Mouse (Mus musculus): Measurements from ENCODE around the gene Fam20a.

Gene Fam20a

DNA sequence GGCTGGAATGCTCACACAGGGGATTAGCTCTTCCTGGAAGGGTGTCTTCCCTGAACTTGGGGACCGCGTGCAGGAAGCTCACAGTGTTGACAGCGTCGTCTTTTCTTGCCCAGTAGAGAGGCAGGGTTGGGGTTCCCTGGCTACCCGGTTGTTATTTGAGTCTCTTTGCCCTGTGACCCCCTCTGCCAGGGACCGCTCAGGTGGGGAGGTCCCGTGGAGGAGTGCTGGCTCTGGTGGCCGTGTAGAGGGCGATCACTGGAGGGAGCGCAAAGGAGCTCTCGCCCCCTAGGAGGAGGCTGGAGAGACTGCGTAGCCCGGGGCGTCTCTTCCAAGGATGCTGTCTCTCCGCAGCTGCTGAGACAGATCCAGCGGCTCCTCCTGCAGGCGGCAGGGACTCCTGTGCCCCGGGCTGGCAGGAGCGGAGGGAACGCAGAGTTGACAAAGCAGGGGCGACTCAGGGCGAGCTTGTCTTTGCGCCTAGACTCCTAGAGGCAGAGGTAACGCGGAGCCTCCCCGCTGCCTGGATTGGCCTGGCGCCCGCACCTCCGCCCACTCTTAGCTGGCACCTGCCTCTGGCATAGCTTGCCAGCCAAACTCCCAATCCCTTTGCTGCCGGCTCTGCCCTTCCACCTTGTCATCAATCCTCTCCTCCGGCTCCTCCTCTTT is at the start of gene Fam20a:
Gene Fam20a (minus strand): TSS at position 499 of the 666 bp plus-strand sequence.
- peak; percentile 48 for DNase-seq (ENCODE audit: low spot score)

DNA sequence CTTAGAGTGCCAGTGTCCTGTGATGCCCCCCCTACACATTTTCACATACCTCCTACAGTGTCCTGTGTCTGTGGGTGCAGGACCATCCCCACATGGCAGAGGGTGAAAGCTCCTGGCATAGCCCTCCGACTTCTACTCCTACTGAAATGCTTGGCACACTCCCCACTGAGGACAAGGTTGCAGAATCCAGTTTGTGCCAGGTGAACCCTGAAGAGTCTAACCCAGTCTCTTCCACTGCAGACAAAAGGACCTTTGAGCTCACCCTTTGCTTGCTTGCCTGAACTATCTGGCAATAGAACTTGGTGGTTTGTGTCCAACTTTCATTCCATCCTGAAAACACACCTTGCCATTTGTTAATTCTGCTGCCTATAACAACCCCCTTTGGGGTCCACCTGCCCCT is 49.3 kb upstream of the Fam20a start:
- DNase-seq (ENCODE audit: low spot score), result no peak

- no peak for DNase-seq (ENCODE audit: low spot score)
These were observed 48.1 kb upstream of the Fam20a start for GRCm38 (mm10) chr11:109770185-109770584.

DNA sequence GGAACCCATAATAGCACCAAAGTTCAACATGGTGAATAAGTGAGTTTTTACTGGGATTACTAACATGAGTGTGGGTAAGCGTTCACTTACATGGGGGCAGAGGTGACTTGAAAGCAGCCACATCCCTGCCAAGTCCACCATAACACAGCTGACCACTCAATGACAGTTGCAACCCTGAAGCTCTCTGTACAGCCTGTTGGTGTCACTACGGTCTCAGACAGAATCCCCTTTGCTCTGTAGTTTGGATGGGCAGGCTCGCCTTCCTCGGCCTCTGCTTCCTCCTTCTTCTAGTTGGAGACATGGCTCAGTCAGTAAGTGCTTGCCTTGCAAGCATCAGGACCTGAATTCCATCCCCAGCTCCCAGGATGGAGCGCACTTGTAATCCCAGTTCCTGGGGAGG is 47.0 kb upstream of the Fam20a start:
- DNase-seq (ENCODE audit: low spot score), result no peak

- no peak for DNase-seq (ENCODE audit: low spot score)
These were observed 38.0 kb upstream of the Fam20a start for GRCm38 (mm10) chr11:109760063-109760462.

GRCm38 (mm10) chr11:109758616-109759215 is 36.6 kb upstream of the Fam20a start:
- DNase-seq (ENCODE audit: low spot score), result no peak

- no peak for DNase-seq (ENCODE audit: low spot score)
These were observed 32.1 kb upstream of the Fam20a start for GRCm38 (mm10) chr11:109754105-109754602.

- DNase-seq (ENCODE audit: low spot score), result no peak
These were observed 29.8 kb upstream of the Fam20a start for GRCm38 (mm10) chr11:109751636-109752603.

DNA sequence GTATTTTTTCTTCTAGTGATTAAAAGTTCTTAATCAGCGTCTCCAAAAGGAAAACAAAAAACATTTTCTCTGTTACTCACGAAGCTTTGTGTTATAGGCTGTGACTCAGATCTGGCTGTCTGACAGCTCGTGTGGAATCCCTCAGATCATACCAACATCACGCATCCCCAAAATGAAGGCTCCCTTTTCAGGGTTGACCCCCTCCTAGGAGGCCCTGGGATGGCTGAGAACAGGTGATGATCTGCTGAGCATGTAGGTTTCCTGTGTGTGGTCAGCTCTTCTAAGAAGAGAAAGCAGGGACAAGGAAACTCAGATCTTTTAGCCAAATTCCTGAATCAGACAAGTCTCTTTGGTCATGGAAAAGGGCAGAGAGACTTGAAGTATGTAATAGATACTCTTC is 23.1 kb upstream of the Fam20a start:
- DNase-seq (ENCODE audit: low spot score), result no peak

- DNase-seq (ENCODE audit: low spot score), result no peak
These were observed 15.9 kb upstream of the Fam20a start for GRCm38 (mm10) chr11:109737967-109738366.

DNA sequence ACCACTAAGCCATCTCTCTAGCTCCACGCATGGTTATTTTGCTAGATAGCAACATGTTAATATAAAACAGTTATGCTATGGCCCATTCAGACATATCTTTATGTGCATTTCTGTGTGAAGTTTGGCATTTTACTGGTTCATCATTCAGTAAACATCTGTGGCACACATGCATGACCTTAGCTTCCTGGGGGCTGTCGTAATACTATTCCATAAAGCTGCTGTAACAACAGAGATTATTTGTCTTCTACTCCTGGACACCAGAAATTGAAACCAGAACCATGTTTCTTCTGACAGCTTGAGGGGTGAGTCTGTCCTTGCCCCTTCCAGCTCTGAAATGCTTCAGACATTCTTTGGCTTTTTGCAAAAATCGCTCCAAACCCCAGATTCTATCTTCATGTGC is 14.3 kb upstream of the Fam20a start:
- DNase-seq (ENCODE audit: low spot score), result no peak

DNA sequence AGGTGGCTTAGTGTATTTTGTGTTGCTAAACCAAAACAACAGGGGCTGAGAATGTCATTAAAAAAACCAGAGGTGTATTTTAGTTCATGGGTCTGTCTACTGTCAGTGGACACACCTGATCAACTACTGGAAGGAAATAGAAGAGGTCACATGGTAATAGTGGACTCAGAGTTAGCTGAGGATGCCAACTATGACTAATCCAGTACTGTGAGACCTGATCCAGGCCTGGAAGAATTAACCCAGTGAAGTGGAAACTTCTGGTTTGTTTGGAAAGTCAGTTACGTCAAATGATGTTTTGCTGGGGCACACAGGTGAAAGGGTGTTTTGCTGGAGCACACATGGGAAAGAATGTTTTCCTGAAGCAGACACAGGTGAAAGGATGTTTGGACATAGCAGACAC is 12.3 kb upstream of the Fam20a start:
- no peak for DNase-seq (ENCODE audit: low spot score)

DNA sequence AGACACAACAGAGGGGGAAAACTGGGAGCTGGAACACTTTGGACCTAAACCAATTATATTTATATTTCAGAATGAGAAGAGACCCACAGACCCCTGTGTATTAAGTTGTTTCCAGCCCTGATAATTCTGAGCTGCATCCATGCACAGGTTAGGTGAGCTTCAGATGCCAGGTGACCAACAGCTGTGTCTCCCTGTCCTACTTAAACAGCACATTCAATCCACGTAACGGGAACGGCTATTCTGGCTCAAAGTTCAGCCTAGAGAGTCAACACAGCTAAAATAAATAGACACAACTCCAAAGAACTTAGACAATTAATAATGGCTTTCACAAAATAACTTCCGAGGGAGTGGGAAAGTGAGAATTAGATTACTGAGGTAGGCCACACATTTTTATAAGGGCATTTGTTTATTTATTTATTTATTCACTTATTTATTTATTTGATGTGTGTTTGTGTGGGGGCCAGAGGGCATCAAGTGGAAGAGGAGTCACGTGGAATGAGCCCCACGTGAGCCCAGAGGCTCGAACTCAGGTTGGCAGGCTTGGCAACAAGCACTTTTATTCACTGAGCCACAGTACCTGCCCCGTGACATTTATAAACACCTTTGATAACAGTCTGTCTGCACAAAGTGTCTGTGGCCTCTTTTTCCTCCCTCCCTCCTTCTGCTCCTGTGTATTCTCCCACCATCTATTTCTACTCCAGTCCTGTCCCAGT is 10.8 kb upstream of the Fam20a start:
- DNase-seq (ENCODE audit: low spot score), result no peak

GRCm38 (mm10) chr11:109728371-109728770 is 6.3 kb upstream of the Fam20a start:
- no peak for DNase-seq (ENCODE audit: low spot score)

- no peak for DNase-seq (ENCODE audit: low spot score)
These were observed 632 bp upstream of the Fam20a start for GRCm38 (mm10) chr11:109722711-109723110.

- DNase-seq (ENCODE audit: low spot score), result no peak
These were observed 729 bp downstream of the Fam20a start for GRCm38 (mm10) chr11:109721320-109721780.

GRCm38 (mm10) chr11:109720809-109721319 is 1.2 kb downstream of the Fam20a start:
- DNase-seq (ENCODE audit: low spot score), result peak; percentile 33

GRCm38 (mm10) chr11:109719399-109719798 is 2.7 kb downstream of the Fam20a start:
- DNase-seq (ENCODE audit: low spot score), result no peak

- DNase-seq (ENCODE audit: low spot score), result no peak
These were observed 3.8 kb downstream of the Fam20a start for GRCm38 (mm10) chr11:109717966-109718895.

DNA sequence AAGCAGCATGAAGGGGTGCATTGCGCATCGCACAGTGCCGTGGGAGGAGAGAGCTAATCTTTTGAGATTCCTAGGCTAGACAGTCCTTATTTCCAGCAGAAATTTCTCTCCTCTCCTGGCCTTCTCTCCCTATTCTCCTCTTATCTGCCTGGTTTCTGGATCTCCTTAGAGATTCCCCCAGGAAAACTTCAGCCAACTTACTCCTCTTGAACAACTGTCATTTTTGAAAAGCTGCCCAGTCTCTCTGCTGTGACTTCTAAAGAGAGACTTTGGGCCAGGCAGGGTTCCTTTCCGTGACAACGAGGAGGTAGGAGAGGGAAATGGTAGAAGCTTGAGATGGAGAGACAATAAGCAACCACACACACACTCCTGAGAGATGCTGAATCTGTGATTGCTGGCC is 4.6 kb downstream of the Fam20a start:
- no peak for DNase-seq (ENCODE audit: low spot score)

All from ovary, postnatal 10 days (tissue).